Mouse (Mus musculus): ENCODE data around the gene Ankrd34a. TPM values are rescaled to one million over a fixed set of nuclear protein-coding genes. Genes with fewer than 3 reads are reported as not detected.

The Ankrd34a gene
- polyA plus RNA-seq, 1 experiment from 2014 or later, result 6.9 TPM

GRCm38 (mm10) chr3:96560881-96561668, 35.4 kb upstream of the Ankrd34a start:
- Histone ChIP-seq H3K4me2 (ENCODE audit: low read depth, low read length) (peak overlapping the region; percentile 70), H3K36me3 (ENCODE audit: control insufficient read depth, insufficient read depth) (peaks cover 21% of the 10 kb centered on the region), H3K4me3 (ENCODE audit: low read length) (peak overlapping the region; percentile 86), H3K9ac (ENCODE audit: low read length) (peak overlapping the region; percentile 96), H3K27ac (ENCODE audit: low read length) (peak overlapping the region; percentile 94), H3K27me3 (ENCODE audit: control insufficient read depth, insufficient read depth, low read length) (no peaks in the 10 kb centered on the region), H3K9me3 (replicated peaks; ENCODE audit: control insufficient read depth, low read length) (no peaks in the 10 kb centered on the region), H3K4me1 (ENCODE audit: control insufficient read depth, insufficient read depth, low read length) (peaks cover 20% of the 10 kb centered on the region)
- 58% methylated on average over 9 of the region's 9 CpGs for WGBS
- no peak for ATAC-seq (replicated peaks; ENCODE audit: extremely low read depth, insufficient read depth, low FRiP score)

GRCm38 (mm10) chr3:96561946-96562681, 34.3 kb upstream of the Ankrd34a start:
- H3K9me3 ChIP-seq (replicated peaks; ENCODE audit: control insufficient read depth, low read length), result no peaks in the 10 kb centered on the region
- H3K9ac ChIP-seq (ENCODE audit: low read length), result peak overlapping the region; percentile 52; the same call in 1 of the 2 replicates
- H3K4me3 ChIP-seq (ENCODE audit: low read length), result peak overlapping the region; percentile 86
- WGBS, result 41% methylated on average over 10 of the region's 10 CpGs
- peaks cover 22% of the 10 kb centered on the region for H3K4me1 ChIP-seq (ENCODE audit: control insufficient read depth, insufficient read depth, low read length)
- H3K27ac ChIP-seq (ENCODE audit: low read length), result peak overlapping the region; percentile 72
- ATAC-seq (replicated peaks; ENCODE audit: extremely low read depth, insufficient read depth, low FRiP score), result no peak
- H3K4me2 ChIP-seq (ENCODE audit: low read depth, low read length), result peak overlapping the region; percentile 70
- H3K27me3 ChIP-seq (ENCODE audit: control insufficient read depth, insufficient read depth, low read length), result no peaks in the 10 kb centered on the region
- peaks cover 21% of the 10 kb centered on the region for H3K36me3 ChIP-seq (ENCODE audit: control insufficient read depth, insufficient read depth)

GRCm38 (mm10) chr3:96563267-96563666, 33.2 kb upstream of the Ankrd34a start:
- Histone ChIP-seq H3K9me3 (replicated peaks; ENCODE audit: control insufficient read depth, low read length) (no peaks in the 10 kb centered on the region), H3K4me3 (ENCODE audit: low read length) (no peak overlapping the region), H3K27ac (ENCODE audit: low read length) (peak overlapping the region; percentile 75), H3K9ac (ENCODE audit: low read length) (no peak overlapping the region), H3K4me2 (ENCODE audit: low read depth, low read length) (no peak overlapping the region), H3K4me1 (ENCODE audit: control insufficient read depth, insufficient read depth, low read length) (peaks cover 24% of the 10 kb centered on the region), H3K27me3 (ENCODE audit: control insufficient read depth, insufficient read depth, low read length) (no peaks in the 10 kb centered on the region), H3K36me3 (ENCODE audit: control insufficient read depth, insufficient read depth) (peaks cover 21% of the 10 kb centered on the region)
- ATAC-seq (replicated peaks; ENCODE audit: extremely low read depth, insufficient read depth, low FRiP score), result no peak
- WGBS, result 84% methylated on average over 8 of the region's 8 CpGs

GRCm38 (mm10) chr3:96563911-96564632, 32.4 kb upstream of the Ankrd34a start:
- ATAC-seq (replicated peaks; ENCODE audit: extremely low read depth, insufficient read depth, low FRiP score), result 0 out of 2 replicates have a peak, but pooled peaks have one; percentile 38
- H3K9ac ChIP-seq (ENCODE audit: low read length), result 0 out of 2 replicates have a peak overlapping the region, but pooled peaks have one; percentile 6
- H3K9me3 ChIP-seq (replicated peaks; ENCODE audit: control insufficient read depth, low read length), result no peaks in the 10 kb centered on the region
- no peak overlapping the region for H3K4me3 ChIP-seq (ENCODE audit: low read length)
- H3K27ac ChIP-seq (ENCODE audit: low read length), result peak overlapping the region; percentile 75
- H3K4me1 ChIP-seq (ENCODE audit: control insufficient read depth, insufficient read depth, low read length), result peaks cover 24% of the 10 kb centered on the region
- peak overlapping the region; percentile 17; the same call in 1 of the 2 replicates for H3K4me2 ChIP-seq (ENCODE audit: low read depth, low read length)
- 37% methylated on average over 10 of the region's 10 CpGs for WGBS
- peaks cover 21% of the 10 kb centered on the region for H3K36me3 ChIP-seq (ENCODE audit: control insufficient read depth, insufficient read depth)
- H3K27me3 ChIP-seq (ENCODE audit: control insufficient read depth, insufficient read depth, low read length), result no peaks in the 10 kb centered on the region

DNA sequence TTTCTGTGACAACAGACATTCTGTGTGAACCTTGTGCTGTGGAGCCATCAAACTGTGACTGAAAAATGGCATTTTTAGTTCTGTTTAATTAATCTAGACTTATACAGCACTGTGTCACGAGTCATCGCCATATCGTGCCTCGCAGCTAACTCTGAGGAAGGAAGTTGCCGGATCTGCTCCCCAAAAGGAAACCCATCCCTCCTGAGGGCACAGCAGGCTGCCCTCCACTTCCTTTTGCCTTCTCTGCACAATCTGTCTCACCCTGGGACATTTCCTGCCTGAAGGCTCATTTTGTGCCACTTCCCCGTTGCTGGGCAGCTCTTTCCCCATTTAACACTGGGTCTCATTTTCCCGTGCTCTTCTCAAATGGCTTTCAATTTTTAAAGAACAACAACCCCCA, 31.8 kb upstream of the Ankrd34a start:
- no peak overlapping the region for H3K4me3 ChIP-seq (ENCODE audit: low read length)
- H3K9me3 ChIP-seq (replicated peaks; ENCODE audit: control insufficient read depth, low read length), result no peaks in the 10 kb centered on the region
- peak overlapping the region; percentile 75 for H3K27ac ChIP-seq (ENCODE audit: low read length)
- peaks cover 19% of the 10 kb centered on the region for H3K36me3 ChIP-seq (ENCODE audit: control insufficient read depth, insufficient read depth)
- peak overlapping the region; percentile 17 for H3K4me2 ChIP-seq (ENCODE audit: low read depth, low read length)
- no peaks in the 10 kb centered on the region for H3K27me3 ChIP-seq (ENCODE audit: control insufficient read depth, insufficient read depth, low read length)
- peak; percentile 28; the same call in 1 of the 2 replicates for ATAC-seq (replicated peaks; ENCODE audit: extremely low read depth, insufficient read depth, low FRiP score)
- 40% methylated on average over 7 of the region's 7 CpGs for WGBS
- peaks cover 29% of the 10 kb centered on the region for H3K4me1 ChIP-seq (ENCODE audit: control insufficient read depth, insufficient read depth, low read length)
- H3K9ac ChIP-seq (ENCODE audit: low read length), result 0 out of 2 replicates have a peak overlapping the region, but pooled peaks have one; percentile 1

GRCm38 (mm10) chr3:96565105-96565504, 31.3 kb upstream of the Ankrd34a start:
- 90% methylated on average over 2 of the region's 3 CpGs for WGBS
- peaks cover 33% of the 10 kb centered on the region for H3K4me1 ChIP-seq (ENCODE audit: control insufficient read depth, insufficient read depth, low read length)

GRCm38 (mm10) chr3:96566661-96567450, 29.6 kb upstream of the Ankrd34a start:
- H3K9ac ChIP-seq (ENCODE audit: low read length), result no peak overlapping the region
- H3K4me2 ChIP-seq (ENCODE audit: low read depth, low read length), result no peak overlapping the region
- WGBS, result 70% methylated on average over 8 of the region's 8 CpGs
- H3K27ac ChIP-seq (ENCODE audit: low read length), result 0 out of 2 replicates have a peak overlapping the region, but pooled peaks have one; percentile 31
- H3K9me3 ChIP-seq (replicated peaks; ENCODE audit: control insufficient read depth, low read length), result no peaks in the 10 kb centered on the region
- H3K36me3 ChIP-seq (ENCODE audit: control insufficient read depth, insufficient read depth), result no peaks in the 10 kb centered on the region
- ATAC-seq (replicated peaks; ENCODE audit: extremely low read depth, insufficient read depth, low FRiP score), result no peak
- H3K4me3 ChIP-seq (ENCODE audit: low read length), result no peak overlapping the region
- peaks cover 45% of the 10 kb centered on the region for H3K4me1 ChIP-seq (ENCODE audit: control insufficient read depth, insufficient read depth, low read length)
- H3K27me3 ChIP-seq (ENCODE audit: control insufficient read depth, insufficient read depth, low read length), result no peaks in the 10 kb centered on the region

More at GRCm38 (mm10) chr3:96565105-96565504, 31.3 kb upstream of the Ankrd34a start:
- peak overlapping the region; percentile 17 for H3K4me2 ChIP-seq (ENCODE audit: low read depth, low read length)
- H3K9ac ChIP-seq (ENCODE audit: low read length), result no peak overlapping the region
- peaks cover 14% of the 10 kb centered on the region for H3K36me3 ChIP-seq (ENCODE audit: control insufficient read depth, insufficient read depth)
- peak overlapping the region; percentile 75 for H3K27ac ChIP-seq (ENCODE audit: low read length)
- H3K27me3 ChIP-seq (ENCODE audit: control insufficient read depth, insufficient read depth, low read length), result no peaks in the 10 kb centered on the region
- H3K4me3 ChIP-seq (ENCODE audit: low read length), result no peak overlapping the region
- no peaks in the 10 kb centered on the region for H3K9me3 ChIP-seq (replicated peaks; ENCODE audit: control insufficient read depth, low read length)
- ATAC-seq (replicated peaks; ENCODE audit: extremely low read depth, insufficient read depth, low FRiP score), result no peak

- H3K4me3 ChIP-seq (ENCODE audit: low read length), result no peak overlapping the region
- no peak overlapping the region for H3K4me2 ChIP-seq (ENCODE audit: low read depth, low read length)
- no peaks in the 10 kb centered on the region for H3K27me3 ChIP-seq (ENCODE audit: control insufficient read depth, insufficient read depth, low read length)
- peaks cover 50% of the 10 kb centered on the region for H3K4me1 ChIP-seq (ENCODE audit: control insufficient read depth, insufficient read depth, low read length)
- no peak for ATAC-seq (replicated peaks; ENCODE audit: extremely low read depth, insufficient read depth, low FRiP score)
- H3K9ac ChIP-seq (ENCODE audit: low read length), result no peak overlapping the region
- WGBS, result 75% methylated on average over 8 of the region's 8 CpGs
- H3K9me3 ChIP-seq (replicated peaks; ENCODE audit: control insufficient read depth, low read length), result no peaks in the 10 kb centered on the region
- no peaks in the 10 kb centered on the region for H3K36me3 ChIP-seq (ENCODE audit: control insufficient read depth, insufficient read depth)
- H3K27ac ChIP-seq (ENCODE audit: low read length), result peak overlapping the region; percentile 49
Observed at GRCm38 (mm10) chr3:96568605-96569004, 27.8 kb upstream of the Ankrd34a start.

Data from heart, embryonic 16.5 days (tissue).